Mouse (Mus musculus) midbrain, postnatal 0 days (tissue): ENCODE measurements around the gene Rfc1. TPM values are rescaled to one million over a fixed set of nuclear protein-coding genes. Genes with fewer than 3 reads are reported as not detected.

Experiments used
- ATAC-seq: fragments of 200-750 bp; cut with Nextera tagmentation; 2 replicates; pipeline ENCODE4 v1.8.0; 2017; ENCODE audit warnings: moderate number of reproducible peaks, mild to moderate bottlenecking, moderate TSS enrichment, moderate library complexity; ENCODE audit not compliant: low FRiP score
- DNase-seq: peaks from one replicate; pipeline ENCODE4 v3.0.0-alpha.2; 2015; ENCODE audit warnings: low spot score
- H3K27ac ChIP-seq: fragments of 300-500 bp; sonication (generic); 2 replicates; pipeline ENCODE4 v1.5.1; 2014; ENCODE audit warnings: low read depth, mild to moderate bottlenecking, low read length, mixed read lengths
- H3K27me3 ChIP-seq: fragments of 300-500 bp; sonication (generic); 2 replicates; pipeline ENCODE4 v1.6.1; 2014; ENCODE audit warnings: low read length, control low read depth, mixed read lengths; ENCODE audit not compliant: insufficient read depth
- H3K36me3 ChIP-seq: fragments of 300-500 bp; sonication (generic); 2 replicates; pipeline ENCODE4 v1.6.1; 2014; ENCODE audit warnings: low read length, control low read depth, mixed read lengths; ENCODE audit not compliant: insufficient read depth
- H3K4me1 ChIP-seq: fragments of 300-500 bp; sonication (generic); 2 replicates; pipeline ENCODE4 v1.6.1; 2014; ENCODE audit warnings: mild to moderate bottlenecking, control low read depth, antibody characterized with exemption, low read length, mixed read lengths; ENCODE audit not compliant: insufficient read depth
- H3K4me2 ChIP-seq: fragments of 300-500 bp; sonication (generic); 2 replicates; pipeline ENCODE4 v1.6.1; 2014; ENCODE audit warnings: low read depth, mild to moderate bottlenecking, low read length, mixed read lengths; ENCODE audit not compliant: poor library complexity, severe bottlenecking
- H3K4me3 ChIP-seq: fragments of 300-500 bp; sonication (generic); 2 replicates; pipeline ENCODE4 v1.5.1; 2014; ENCODE audit warnings: low read depth, mild to moderate bottlenecking, low read length, moderate library complexity
- H3K9ac ChIP-seq: fragments of 300-500 bp; sonication (generic); replicated peaks from 2 replicates; pipeline ENCODE4 v1.6.1; 2014; ENCODE audit warnings: mild to moderate bottlenecking, low read length, moderate library complexity, mixed read lengths; ENCODE audit not compliant: poor library complexity, severe bottlenecking
- H3K9me3 ChIP-seq: fragments of 300-500 bp; sonication (generic); 2 replicates; pipeline ENCODE4 v1.6.1; 2016; ENCODE audit warnings: low read length, control low read depth
- CTCF ChIP-seq: IDR thresholded peaks from 2 replicates; pipeline ENCODE4 v1.5.1; 2016; ENCODE audit warnings: antibody characterized with exemption, mild to moderate bottlenecking
- WGBS: fragments of 180-500 bp; shearing (Covaris S2); extraction: QIAGEN DNeasy Blood & Tissue Kit; methylation state at CpG from one replicate; pipeline ENCODE4 v1.1.7; 2014; 5-methylcytosine and 5-hydroxymethylcytosine counted together
- polyA plus RNA-seq: library from polyadenylated mRNA; unstranded; fragments of >200 nt; fragmentation: Nextera tagmentation; extraction: Ambion mirVana; gene quantifications from 2 replicates; pipeline ENCODE4 v1.2.1, GENCODE M21; 2015
- total RNA-seq: library from RNA; depleted of rRNA; stranded (reverse); fragments of >200 nt; gene quantifications from 2 replicates; pipeline ENCODE4 v1.2.3, GENCODE M21; 2014

The Rfc1 gene
- total and polyA plus RNA-seq, 2 experiments from 2014 or later = 22.7 to 27.7 TPM

DNA sequence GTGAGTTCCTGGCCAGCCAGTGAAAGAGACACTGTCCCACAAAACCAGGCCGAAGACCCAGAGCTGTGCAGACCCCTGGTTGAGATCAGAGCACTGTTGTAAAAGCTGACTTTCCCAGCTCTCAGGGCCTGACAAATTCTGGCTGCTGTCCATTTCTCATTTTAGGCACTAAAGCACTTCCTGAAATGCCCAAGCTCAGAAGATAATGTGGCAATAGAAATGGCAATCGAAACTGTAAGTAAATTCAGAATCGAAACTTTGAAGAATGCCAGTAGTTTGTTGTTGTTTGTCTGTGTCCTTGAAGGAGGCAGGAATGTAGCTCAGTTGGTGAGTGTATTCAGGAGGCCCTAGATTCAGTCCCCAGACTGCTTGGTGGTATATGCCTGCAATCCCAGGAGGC lies 88.2 kb downstream of the Rfc1 start:
- ATAC-seq (no peak), DNase-seq (no peak)
- H3K9ac ChIP-seq = no peak overlapping the region
- no peaks in the 10 kb centered on the region for H3K9me3 ChIP-seq
- H3K27me3 ChIP-seq = no peaks in the 10 kb centered on the region
- H3K27ac ChIP-seq = no peak overlapping the region
- peaks cover 21% of the 10 kb centered on the region; the same call in 1 of the 2 replicates for H3K36me3 ChIP-seq
- H3K4me1 ChIP-seq = no peaks in the 10 kb centered on the region
- H3K4me2 ChIP-seq = no peak overlapping the region
- H3K4me3 ChIP-seq = no peak overlapping the region
- TF ChIP-seq CTCF = no peak
- 85% methylated on average over 3 of the region's 3 CpGs for WGBS

DNA sequence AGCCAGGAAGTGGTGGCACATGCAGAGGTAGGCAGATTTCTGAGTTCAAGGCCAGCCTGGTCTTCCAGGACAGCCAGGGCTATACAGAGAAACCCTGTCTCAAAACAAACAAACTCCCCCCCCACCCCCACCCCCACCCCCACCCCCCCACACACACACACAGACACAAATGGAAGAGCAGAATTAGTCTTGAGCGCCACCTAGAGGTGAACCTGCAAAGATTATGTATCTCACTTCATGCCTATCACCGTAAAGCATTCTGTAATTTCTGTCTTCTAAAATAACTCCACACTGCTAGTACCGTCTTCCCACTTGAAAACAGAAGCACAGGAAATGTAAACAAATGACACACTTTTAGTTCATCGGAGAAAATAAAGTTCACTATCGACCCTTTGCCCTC lies 92.7 kb downstream of the Rfc1 start:
- no peak overlapping the region for H3K9ac ChIP-seq
- no peak overlapping the region for H3K27ac ChIP-seq
- no peaks in the 10 kb centered on the region for H3K27me3 ChIP-seq
- H3K36me3 ChIP-seq = peaks cover 24% of the 10 kb centered on the region; the same call in 1 of the 2 replicates
- DNase-seq (peak; percentile 84), ATAC-seq (no peak; the same call in 1 of the 2 replicates)
- peak; percentile 69 for TF ChIP-seq CTCF
- no peak overlapping the region for H3K4me3 ChIP-seq
- H3K9me3 ChIP-seq = no peaks in the 10 kb centered on the region
- WGBS = 57% methylated on average over 5 of the region's 5 CpGs
- H3K4me2 ChIP-seq = no peak overlapping the region
- H3K4me1 ChIP-seq = no peaks in the 10 kb centered on the region

- Histone ChIP-seq H3K4me2 (no peak overlapping the region), H3K27ac (no peak overlapping the region), H3K36me3 (peaks cover 27% of the 10 kb centered on the region), H3K27me3 (no peaks in the 10 kb centered on the region), H3K9ac (no peak overlapping the region), H3K9me3 (no peaks in the 10 kb centered on the region), H3K4me3 (no peak overlapping the region), H3K4me1 (no peaks in the 10 kb centered on the region)
- 64% methylated on average over 12 of the region's 12 CpGs for WGBS
- TF ChIP-seq CTCF = no peak
- ATAC-seq (peak; percentile 80), DNase-seq (no peak)
Measured at GRCm38 (mm10) chr5:65231289-65232003, 104.0 kb downstream of the Rfc1 start.

DNA sequence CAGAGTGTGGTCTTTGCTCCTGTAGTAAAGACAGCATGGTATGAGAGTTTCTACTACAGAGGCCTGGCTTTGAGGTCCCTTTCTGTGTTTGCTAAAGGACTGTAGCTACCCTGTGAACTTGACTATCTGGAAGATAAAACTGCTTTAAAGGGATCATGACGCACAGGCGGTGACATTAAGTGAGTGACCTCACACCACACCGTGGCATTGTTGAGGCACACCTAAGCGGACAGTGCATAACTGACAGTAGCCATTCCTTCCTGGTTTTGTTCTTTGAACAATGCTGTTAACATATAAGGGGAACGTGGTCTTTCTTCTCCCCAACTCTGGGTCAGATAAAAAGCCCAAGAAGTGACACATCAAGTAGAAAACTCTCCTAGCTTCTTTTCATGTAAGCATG lies 111.4 kb downstream of the Rfc1 start:
- ATAC-seq (no peak), DNase-seq (no peak)
- Histone ChIP-seq H3K9me3 (no peaks in the 10 kb centered on the region), H3K4me2 (no peak overlapping the region), H3K4me3 (no peak overlapping the region), H3K27ac (no peak overlapping the region), H3K4me1 (no peaks in the 10 kb centered on the region), H3K27me3 (no peaks in the 10 kb centered on the region), H3K9ac (no peak overlapping the region), H3K36me3 (peaks cover 45% of the 10 kb centered on the region)
- TF ChIP-seq CTCF = no peak
- whole genome bisulfite sequencing = 92% methylated on average over 5 of the region's 5 CpGs

DNA sequence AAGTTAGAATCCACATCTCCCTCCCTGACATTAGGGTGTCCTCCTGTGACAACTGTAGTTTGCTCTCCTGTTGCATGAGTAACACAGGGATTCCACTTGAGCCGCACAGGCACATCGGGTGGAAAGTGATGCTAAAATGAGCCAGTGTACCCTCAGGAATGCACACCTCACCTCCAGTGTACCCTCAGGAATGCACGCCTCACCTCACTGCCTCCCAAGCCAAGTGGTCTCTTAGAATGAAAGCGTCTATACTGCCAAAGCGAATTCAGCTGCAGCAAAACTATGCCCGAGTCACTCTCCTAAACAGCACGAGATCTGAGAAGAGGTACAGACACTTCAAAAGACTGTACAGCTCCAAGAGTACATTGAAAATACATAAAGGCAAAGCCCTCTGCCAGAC lies 114.4 kb downstream of the Rfc1 start:
- H3K27ac ChIP-seq = no peak overlapping the region
- peaks cover 25% of the 10 kb centered on the region for H3K36me3 ChIP-seq
- no peak for TF ChIP-seq CTCF
- H3K4me1 ChIP-seq = no peaks in the 10 kb centered on the region
- ATAC-seq (no peak), DNase-seq (no peak)
- H3K27me3 ChIP-seq = no peaks in the 10 kb centered on the region
- no peaks in the 10 kb centered on the region for H3K9me3 ChIP-seq
- WGBS = 87% methylated on average over 7 of the region's 7 CpGs
- H3K4me3 ChIP-seq = no peak overlapping the region
- no peak overlapping the region for H3K4me2 ChIP-seq
- H3K9ac ChIP-seq = no peak overlapping the region

DNA sequence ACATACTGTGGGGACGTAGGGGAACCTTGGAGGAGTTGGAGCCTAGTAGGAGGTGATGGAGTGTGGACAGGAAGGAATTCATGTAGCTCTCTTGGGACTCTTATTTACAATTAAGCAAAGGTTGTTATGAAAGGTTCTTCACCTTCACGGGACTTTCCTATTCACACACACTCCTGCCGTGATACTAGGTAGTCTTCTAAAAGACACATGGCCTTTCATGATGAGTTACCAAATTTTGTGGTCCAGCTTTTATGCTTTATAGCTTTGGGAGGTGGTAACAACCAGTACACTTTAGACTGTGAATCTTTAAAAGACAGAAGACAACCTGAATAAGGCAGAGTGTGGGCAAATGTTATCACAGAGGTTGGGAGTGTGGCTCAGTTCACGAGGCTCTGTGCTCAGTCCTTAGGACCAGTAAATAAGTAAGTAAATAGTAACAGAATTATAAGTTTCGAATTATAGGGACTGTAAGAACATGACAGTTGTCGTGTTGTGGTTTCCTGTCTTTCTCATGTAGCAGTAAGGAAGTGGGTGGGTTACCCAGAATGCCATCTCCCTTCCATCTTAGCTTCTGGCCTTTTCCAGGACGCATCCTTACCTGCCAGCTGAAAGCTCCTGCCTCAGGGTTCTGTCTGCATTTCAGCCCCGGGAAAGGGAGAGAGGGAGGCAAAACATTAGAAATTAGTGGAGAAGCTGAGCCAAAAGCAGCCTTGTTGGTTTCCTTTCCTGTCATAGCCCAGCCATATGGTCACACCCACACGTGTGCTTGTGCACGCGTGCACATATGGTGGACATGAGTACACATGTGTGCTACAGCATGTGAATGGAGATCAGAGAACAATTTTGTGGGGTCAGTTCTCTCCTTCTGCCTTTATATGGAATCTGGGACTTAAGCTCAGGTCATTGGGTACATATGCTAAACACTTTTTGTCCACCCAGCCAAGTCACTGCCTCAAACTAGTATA lies 117.9 kb downstream of the Rfc1 start:
- H3K27ac ChIP-seq = no peak overlapping the region
- no peak for DNase-seq
- H3K9ac ChIP-seq = no peak overlapping the region
- H3K9me3 ChIP-seq = no peaks in the 10 kb centered on the region
- TF ChIP-seq CTCF = no peak
- ATAC-seq = no peak
- peaks cover 1% of the 10 kb centered on the region; the same call in 1 of the 2 replicates for H3K36me3 ChIP-seq
- H3K4me2 ChIP-seq = no peak overlapping the region
- no peaks in the 10 kb centered on the region for H3K4me1 ChIP-seq
- WGBS = 93% methylated on average over 11 of the region's 11 CpGs
- H3K4me3 ChIP-seq = no peak overlapping the region
- no peaks in the 10 kb centered on the region for H3K27me3 ChIP-seq
